Mouse (Mus musculus) heart, postnatal 0 days (tissue): ENCODE results near the gene Trmt13. TPM values are rescaled to one million over a fixed set of nuclear protein-coding genes. Genes with fewer than 3 reads are reported as not detected.

Source experiments
- ATAC-seq: fragments of 200-750 bp; cut with Nextera tagmentation; 2 replicates; pipeline ENCODE4 v1.8.0; 2017; ENCODE audit warnings: low read depth, moderate number of reproducible peaks, moderate library complexity; ENCODE audit not compliant: insufficient read depth
- DNase-seq: peaks from one replicate; pipeline ENCODE4 v3.0.0-alpha.2; 2016; ENCODE audit warnings: low spot score
- H3K27ac ChIP-seq: fragments of 300-500 bp; sonication (generic); 2 replicates; pipeline ENCODE4 v1.5.1; 2014; ENCODE audit warnings: low read depth, mild to moderate bottlenecking
- H3K27me3 ChIP-seq: fragments of 300-500 bp; sonication (generic); 2 replicates; pipeline ENCODE4 v1.6.1; 2014; ENCODE audit warnings: low read length, mixed read lengths; ENCODE audit not compliant: control insufficient read depth, insufficient read depth
- H3K36me3 ChIP-seq: fragments of 300-500 bp; sonication (generic); replicated peaks from 2 replicates; pipeline ENCODE4 v1.6.1; 2014; ENCODE audit warnings: low read length, mixed read lengths; ENCODE audit not compliant: control insufficient read depth, insufficient read depth
- H3K4me1 ChIP-seq: fragments of 300-500 bp; sonication (generic); 2 replicates; pipeline ENCODE4 v1.6.1; 2014; ENCODE audit warnings: antibody characterized with exemption; ENCODE audit not compliant: control insufficient read depth, insufficient read depth
- H3K4me2 ChIP-seq: fragments of 300-500 bp; sonication (generic); 2 replicates; pipeline ENCODE4 v1.6.1; 2014; ENCODE audit warnings: low read depth, mild to moderate bottlenecking, low read length, moderate library complexity
- H3K4me3 ChIP-seq: fragments of 300-500 bp; sonication (generic); 2 replicates; pipeline ENCODE4 v1.5.1; 2014; ENCODE audit warnings: low read depth, low read length
- H3K9ac ChIP-seq: fragments of 300-500 bp; sonication (generic); replicated peaks from 2 replicates; pipeline ENCODE4 v1.6.1; 2014; ENCODE audit warnings: low read depth, low read length, mixed read lengths
- H3K9me3 ChIP-seq: fragments of 300-500 bp; sonication (generic); replicated peaks from 2 replicates; pipeline ENCODE4 v1.6.1; 2016; ENCODE audit warnings: low read length; ENCODE audit not compliant: control insufficient read depth
- CTCF ChIP-seq: IDR thresholded peaks from 2 replicates; pipeline ENCODE4 v1.5.1; 2016; ENCODE audit warnings: antibody characterized with exemption, control low read depth, low read depth
- EP300 ChIP-seq: IDR thresholded peaks from 2 replicates; pipeline ENCODE4 v1.6.1; 2016; ENCODE audit warnings: antibody characterized with exemption, low read depth
- WGBS: fragments of 180-500 bp; shearing (Covaris S2); extraction: QIAGEN DNeasy Blood & Tissue Kit; methylation state at CpG from one replicate; pipeline ENCODE4 v1.1.7; 2014; 5-methylcytosine and 5-hydroxymethylcytosine counted together
- polyA plus RNA-seq: library from polyadenylated mRNA; unstranded; fragments of >200 nt; fragmentation: Nextera tagmentation; extraction: Ambion mirVana; gene quantifications from 2 replicates; pipeline ENCODE4 v1.2.1, GENCODE M21; 2015
- total RNA-seq: library from RNA; depleted of rRNA; stranded (reverse); fragments of >200 nt; gene quantifications from 2 replicates; pipeline ENCODE4 v1.2.3, GENCODE M21; 2014; ENCODE audit warnings: low replicate concordance

Gene Trmt13
- total and polyA plus RNA-seq, 2 experiments from 2014 or later, result 11.0 to 13.3 TPM

GRCm38 (mm10) chr3:116638572-116638971 lies 24.2 kb upstream of the Trmt13 start:
- Histone ChIP-seq H3K4me2 (no peak overlapping the region), H3K36me3 (peaks cover 93% of the 10 kb centered on the region), H3K27me3 (no peaks in the 10 kb centered on the region), H3K4me1 (no peaks in the 10 kb centered on the region), H3K9me3 (no peaks in the 10 kb centered on the region), H3K27ac (no peak overlapping the region), H3K4me3 (no peak overlapping the region), H3K9ac (no peak overlapping the region)
- no peak for TF ChIP-seq EP300
- no peak for TF ChIP-seq CTCF
- DNase-seq (no peak), ATAC-seq (no peak)
- WGBS, result 92% methylated on average over 7 of the region's 7 CpGs

DNA sequence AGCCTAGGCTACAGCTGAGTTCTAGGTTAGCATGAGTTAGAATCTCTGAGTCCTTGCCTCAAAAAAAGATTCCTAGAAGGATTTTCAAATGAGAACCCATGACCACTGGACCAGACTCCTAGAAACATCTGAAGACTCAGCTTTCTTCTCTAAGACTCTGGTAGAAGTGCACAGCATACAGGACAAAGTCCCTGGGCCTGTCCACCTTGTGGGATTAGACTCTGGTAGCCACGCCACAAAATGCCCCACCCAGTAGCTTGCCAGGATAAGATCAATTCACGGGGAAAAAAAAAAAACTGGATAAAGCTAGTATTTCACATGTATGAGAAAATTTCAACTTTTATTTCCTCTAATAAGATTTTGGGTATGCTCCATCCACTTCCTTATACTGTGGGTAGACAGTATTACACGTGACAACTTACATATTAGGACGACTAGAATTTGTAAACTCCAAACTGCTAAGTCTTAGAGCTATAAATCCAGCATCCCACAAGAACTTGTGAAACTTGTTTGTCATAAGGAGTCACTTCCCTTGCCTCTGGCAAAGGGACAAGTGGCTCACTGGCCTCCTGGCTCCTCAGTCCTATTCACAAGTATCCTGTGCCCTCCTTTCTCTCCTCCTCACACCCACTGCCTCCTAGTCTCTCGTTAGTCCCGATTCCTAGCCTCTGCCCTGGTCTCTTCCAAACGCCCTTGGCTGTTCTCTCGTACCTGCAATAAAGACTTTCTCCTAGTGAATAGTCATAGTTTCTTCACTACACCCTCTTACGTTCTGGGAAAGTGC lies 23.5 kb upstream of the Trmt13 start:
- no peak for TF ChIP-seq EP300
- TF ChIP-seq CTCF, result no peak
- DNase-seq, result no peak
- Histone ChIP-seq H3K4me2 (no peak overlapping the region), H3K36me3 (peaks cover 94% of the 10 kb centered on the region), H3K27ac (no peak overlapping the region), H3K27me3 (no peaks in the 10 kb centered on the region), H3K9me3 (no peaks in the 10 kb centered on the region), H3K4me1 (no peaks in the 10 kb centered on the region), H3K9ac (no peak overlapping the region), H3K4me3 (no peak overlapping the region)
- 87% methylated on average over 9 of the region's 9 CpGs for WGBS
- no peak for ATAC-seq

DNA sequence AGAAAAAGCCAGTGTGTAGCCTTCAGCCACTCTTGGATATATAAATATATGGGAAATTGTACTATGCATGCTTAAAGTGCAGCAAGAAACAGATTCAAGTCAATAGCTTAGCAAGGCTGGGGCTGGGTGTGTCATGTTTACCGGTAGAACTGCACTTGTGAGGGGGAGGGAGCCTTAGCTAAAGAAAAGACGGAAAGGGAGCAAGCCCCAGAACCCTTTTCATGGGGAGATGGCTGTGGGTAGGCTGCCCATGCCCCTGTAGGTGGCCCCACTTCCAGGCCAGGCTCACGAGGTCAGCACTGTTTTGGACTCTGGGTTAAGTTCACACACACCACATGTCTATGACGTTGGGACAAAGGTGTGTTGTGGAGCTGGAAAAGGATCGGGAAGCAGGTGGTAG lies 21.4 kb upstream of the Trmt13 start:
- H3K9ac ChIP-seq, result no peak overlapping the region
- no peak for DNase-seq
- H3K9me3 ChIP-seq, result no peaks in the 10 kb centered on the region
- no peaks in the 10 kb centered on the region for H3K4me1 ChIP-seq
- no peak overlapping the region for H3K4me3 ChIP-seq
- no peaks in the 10 kb centered on the region for H3K27me3 ChIP-seq
- 65% methylated on average over 5 of the region's 5 CpGs for WGBS
- TF ChIP-seq EP300, result no peak
- TF ChIP-seq CTCF, result no peak
- no peak overlapping the region for H3K4me2 ChIP-seq
- no peak for ATAC-seq
- no peak overlapping the region for H3K27ac ChIP-seq
- peaks cover 91% of the 10 kb centered on the region for H3K36me3 ChIP-seq

DNA sequence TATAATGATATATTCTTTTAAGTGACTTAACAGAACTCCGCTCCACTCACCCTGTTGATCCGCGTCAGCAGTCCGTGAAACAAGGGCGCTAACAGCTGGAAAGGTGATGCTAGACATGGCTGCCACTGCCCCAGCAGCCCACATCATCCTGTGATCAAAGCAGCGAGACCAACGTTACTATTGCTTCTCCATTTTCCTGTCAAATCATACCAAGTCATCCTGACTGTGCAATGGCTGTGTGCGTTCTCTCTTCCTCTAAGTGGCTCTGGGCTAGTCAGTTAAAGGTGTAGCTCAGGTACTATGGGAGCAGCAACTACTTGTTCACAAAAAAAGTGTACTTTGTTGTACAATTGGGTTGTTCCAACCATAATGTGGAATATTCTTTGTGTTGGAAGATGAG lies 20.5 kb upstream of the Trmt13 start:
- no peak overlapping the region for H3K4me3 ChIP-seq
- TF ChIP-seq EP300, result no peak
- no peak for TF ChIP-seq CTCF
- H3K36me3 ChIP-seq, result peaks cover 89% of the 10 kb centered on the region
- ATAC-seq (no peak), DNase-seq (no peak)
- no peak overlapping the region for H3K27ac ChIP-seq
- no peaks in the 10 kb centered on the region for H3K27me3 ChIP-seq
- no peaks in the 10 kb centered on the region for H3K4me1 ChIP-seq
- H3K9ac ChIP-seq, result no peak overlapping the region
- H3K4me2 ChIP-seq, result no peak overlapping the region
- WGBS, result 82% methylated on average over 8 of the region's 8 CpGs
- no peaks in the 10 kb centered on the region for H3K9me3 ChIP-seq

DNA sequence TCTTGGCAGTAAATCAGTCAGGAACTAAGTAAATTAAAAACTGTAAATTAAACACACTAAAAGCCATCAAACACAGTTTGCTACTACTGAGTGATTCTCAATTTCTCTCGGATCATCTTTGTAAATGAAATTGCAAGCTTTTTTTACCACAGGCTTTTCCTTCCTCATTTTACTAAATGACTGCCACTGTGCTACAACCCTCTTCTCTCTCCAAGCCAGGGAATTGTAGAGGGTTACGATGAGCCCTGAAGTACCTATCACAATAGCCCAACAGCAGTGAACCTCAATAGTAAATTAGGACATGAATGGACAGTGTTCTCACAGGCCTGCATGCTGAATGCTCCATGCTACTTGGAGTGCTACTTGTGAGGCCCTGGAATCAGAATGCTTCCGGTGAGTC lies 19.7 kb upstream of the Trmt13 start:
- no peaks in the 10 kb centered on the region for H3K9me3 ChIP-seq
- no peaks in the 10 kb centered on the region for H3K27me3 ChIP-seq
- TF ChIP-seq EP300, result no peak
- no peak for TF ChIP-seq CTCF
- no peak overlapping the region for H3K9ac ChIP-seq
- DNase-seq, result no peak
- ATAC-seq, result no peak
- H3K4me2 ChIP-seq, result no peak overlapping the region
- H3K4me3 ChIP-seq, result no peak overlapping the region
- no peak overlapping the region for H3K27ac ChIP-seq
- peaks cover 83% of the 10 kb centered on the region for H3K36me3 ChIP-seq
- no peaks in the 10 kb centered on the region for H3K4me1 ChIP-seq
- WGBS, result 85% methylated on average over 3 of the region's 3 CpGs

DNA sequence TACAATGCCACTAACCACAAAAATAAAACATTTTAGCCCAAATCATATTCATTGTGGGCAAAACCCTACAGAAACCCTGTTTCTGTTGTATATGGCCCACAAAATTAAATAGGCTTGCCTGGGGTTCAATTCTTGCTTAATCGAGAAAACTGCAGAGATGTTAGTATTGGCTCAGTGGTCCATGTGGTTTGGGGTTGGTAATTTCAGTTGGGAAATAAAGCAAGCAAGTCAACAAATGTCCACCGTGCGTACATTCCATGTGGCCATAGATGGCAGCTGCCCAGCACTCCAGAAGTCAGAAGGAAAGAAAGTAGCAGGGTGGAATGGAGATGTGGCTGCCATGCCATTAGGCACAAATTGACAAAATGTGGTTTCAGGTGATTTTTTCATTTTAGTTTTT lies 18.6 kb upstream of the Trmt13 start:
- no peak overlapping the region for H3K9ac ChIP-seq
- DNase-seq, result no peak
- no peak for ATAC-seq
- peaks cover 72% of the 10 kb centered on the region for H3K36me3 ChIP-seq
- no peak overlapping the region for H3K4me2 ChIP-seq
- no peaks in the 10 kb centered on the region for H3K9me3 ChIP-seq
- no peak overlapping the region for H3K27ac ChIP-seq
- no peak overlapping the region for H3K4me3 ChIP-seq
- no peaks in the 10 kb centered on the region for H3K4me1 ChIP-seq
- H3K27me3 ChIP-seq, result no peaks in the 10 kb centered on the region
- WGBS, result 90% methylated on average over 3 of the region's 3 CpGs
- TF ChIP-seq EP300 (no peak), CTCF (no peak)
